Mouse (Mus musculus) right cerebral cortex, adult 2 months (tissue): ENCODE results near the gene Olfr893.
"Not testable (repeated sequence)": the region's sequence is repeated elsewhere in the genome, so short reads cannot be mapped to it uniquely, and the experiment has no call there.

Experiments
- DNase-seq, 2 experiments: peaks; one replicate each; pipeline ENCODE4 v3.0.0; 2021 to 2022; ENCODE audit warnings: low spot score in 2 of 2

Olfr893 gene

GRCm38 (mm10) chr9:38208065-38208464 lies at the start of gene Olfr893:
TSS of gene Olfr893 (plus strand) at chr9:38208365.
- no peak for DNase-seq

DNA sequence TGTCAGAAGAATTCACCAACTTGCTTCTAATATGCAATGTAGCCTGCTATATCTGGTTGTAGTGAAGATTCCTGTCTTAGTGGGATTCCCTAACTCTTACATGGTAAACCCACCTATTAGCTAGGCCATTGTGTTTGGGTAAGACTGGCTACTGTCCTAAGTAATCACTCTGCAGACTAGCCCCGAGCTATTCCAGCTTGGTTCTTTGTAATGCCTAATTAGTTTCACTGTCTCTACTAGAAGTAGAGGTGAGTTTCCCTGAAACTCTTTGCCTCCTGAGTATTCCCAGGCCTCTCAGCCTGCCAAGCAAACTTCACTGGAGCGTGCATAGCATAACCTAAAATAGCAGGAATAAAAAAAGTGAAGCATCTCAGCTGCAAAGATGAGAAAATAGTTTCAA lies 39.8 kb upstream of the Olfr893 start:
- not testable (repeated sequence) for DNase-seq

GRCm38 (mm10) chr9:38180721-38181120 lies 27.4 kb upstream of the Olfr893 start, which contains the start of gene Olfr891:
TSS of gene Olfr891 (minus strand) at chr9:38180821.
- DNase-seq = no peak

GRCm38 (mm10) chr9:38217755-38218154 lies 9.6 kb downstream of the Olfr893 start, which contains the start of gene Olfr894:
TSS of gene Olfr894 (plus strand) at chr9:38218055.
- DNase-seq = no peak

DNA sequence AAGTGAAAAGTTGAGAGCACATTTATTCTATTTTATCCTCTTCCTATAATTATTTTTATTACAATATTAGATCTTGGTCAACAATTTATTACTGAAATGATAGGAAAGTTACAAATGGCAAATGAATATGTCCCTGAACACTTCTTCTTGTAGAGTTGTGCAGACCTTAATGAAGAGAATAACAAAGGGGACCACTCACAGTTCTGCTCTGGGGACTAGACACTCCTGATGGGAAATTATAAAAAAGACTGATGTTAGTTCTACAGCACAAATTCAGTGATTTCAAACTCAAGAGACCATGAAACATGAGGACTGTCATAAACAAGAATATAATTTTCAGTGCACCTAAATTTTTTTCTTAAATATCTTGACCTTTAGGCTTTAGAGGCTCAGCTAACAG lies 44.3 kb downstream of the Olfr893 start, which contains the start of gene Olfr143:
TSS of gene Olfr143 (plus strand) at position 301 of the 400 bp plus-strand sequence.
- DNase-seq = no peak
